Mouse (Mus musculus) kidney, adult 2 months (tissue): Measurements from ENCODE around the gene Tmem253. TPM values are rescaled to one million over a fixed set of nuclear protein-coding genes. Genes with fewer than 3 reads are reported as not detected.

Experiments
- DNase-seq: peaks from one replicate; pipeline ENCODE4 v3.0.0; 2021
- H3K27ac ChIP-seq: fragments of 200-500 bp; 2 replicates; pipeline ENCODE4 v1.5.1; 2012; ENCODE audit warnings: low read depth, low read length, control low read depth, inconsistent platforms; ENCODE audit not compliant: insufficient read depth
- H3K27me3 ChIP-seq: fragments of 200-500 bp; replicated peaks from 2 replicates; pipeline ENCODE4 v1.6.1; 2012; ENCODE audit warnings: mild to moderate bottlenecking, moderate library complexity, low read length, inconsistent platforms; ENCODE audit not compliant: control insufficient read depth, insufficient read depth
- H3K36me3 ChIP-seq: fragments of 200-500 bp; 2 replicates; pipeline ENCODE4 v1.6.1; 2012; ENCODE audit warnings: mild to moderate bottlenecking, moderate library complexity, low read length, inconsistent platforms; ENCODE audit not compliant: control insufficient read depth, insufficient read depth
- H3K4me1 ChIP-seq: fragments of 200-500 bp; 2 replicates; pipeline ENCODE4 v1.6.1; 2011; ENCODE audit warnings: low read length; ENCODE audit not compliant: control insufficient read depth, insufficient read depth
- H3K4me3 ChIP-seq: fragments of 200-500 bp; 2 replicates; pipeline ENCODE4 v1.5.1; 2011; ENCODE audit warnings: mild to moderate bottlenecking, low read depth, low read length, control low read depth; ENCODE audit not compliant: insufficient read depth
- CTCF ChIP-seq: fragments of 200-500 bp; conservative IDR thresholded peaks from 2 replicates; pipeline ENCODE4 v1.5.1; 2011; ENCODE audit warnings: low read depth, mild to moderate bottlenecking, control low read depth, low read length, moderate library complexity, mixed read lengths; ENCODE audit not compliant: insufficient read depth, insufficient read length
- WGBS: fragments of 180-500 bp; shearing (Covaris S2); methylation state at CpG from one replicate; pipeline ENCODE4 v1.1.7; 2018; 5-methylcytosine and 5-hydroxymethylcytosine counted together
- polyA plus RNA-seq: library from polyadenylated mRNA; depleted of rRNA; stranded (reverse); fragments of >200 nt; gene quantifications from 2 replicates; pipeline ENCODE4 v1.2.3, GENCODE M21; 2012; rRNA removed

Gene Tmem253
- polyA plus RNA-seq, 1 experiment = 2.5 TPM

GRCm38 (mm10) chr14:52066135-52066534 is 50.7 kb downstream of the Tmem253 start:
- no peak for TF ChIP-seq CTCF
- 50% methylated on average over 4 of the region's 4 CpGs for WGBS

More at GRCm38 (mm10) chr14:52066135-52066534, 50.7 kb downstream of the Tmem253 start:
- H3K36me3 ChIP-seq = no peaks in the 10 kb centered on the region
- H3K27ac ChIP-seq = no peak overlapping the region
- no peaks in the 10 kb centered on the region for H3K4me1 ChIP-seq
- no peak overlapping the region for H3K4me3 ChIP-seq
- DNase-seq = no peak
- no peaks in the 10 kb centered on the region for H3K27me3 ChIP-seq

Other genes starting within 250 kb of the Tmem253 start
- gene Ang4, start 242.1 kb upstream of the Tmem253 start, polyA plus RNA-seq = not detected in 2 replicates
- gene AY358078, start 215.6 kb upstream of the Tmem253 start, polyA plus RNA-seq = not detected in 2 replicates
- gene Ear6, start 162.0 kb upstream of the Tmem253 start, polyA plus RNA-seq = not detected in 2 replicates
- 24.0 and 27.6 TPM in 2 replicates for gene Mettl17, start 130.8 kb upstream of the Tmem253 start, polyA plus RNA-seq
- 0.45 and 0.52 TPM in 2 replicates for gene Slc39a2, start 122.8 kb upstream of the Tmem253 start, polyA plus RNA-seq
- gene Ndrg2, start 101.5 kb upstream of the Tmem253 start, polyA plus RNA-seq = 220 and 235 TPM in 2 replicates
- gene Tppp2, start 97.2 kb upstream of the Tmem253 start, polyA plus RNA-seq = not detected in 2 replicates
- gene Rnase13, start 92.9 kb upstream of the Tmem253 start, polyA plus RNA-seq = not detected in 2 replicates
- 36.1 and 37.4 TPM in 2 replicates for gene Arhgef40, start 30.9 kb upstream of the Tmem253 start, polyA plus RNA-seq
- 43.2 and 61.8 TPM in 2 replicates for gene Zfp219, start 5.1 kb downstream of the Tmem253 start, polyA plus RNA-seq
- not detected in 2 replicates for gene Olfr221, start 26.8 kb downstream of the Tmem253 start, polyA plus RNA-seq
- 62.9 and 90.0 TPM in 2 replicates for gene Hnrnpc, start 88.4 kb downstream of the Tmem253 start, polyA plus RNA-seq
- gene Rpgrip1, start 95.0 kb downstream of the Tmem253 start, polyA plus RNA-seq = 2.5 and 2.9 TPM in 2 replicates
- 7.1 and 10.2 TPM in 2 replicates for gene Supt16, start 181.8 kb downstream of the Tmem253 start, polyA plus RNA-seq
- gene Chd8, start 242.1 kb downstream of the Tmem253 start, polyA plus RNA-seq = 20.6 and 22.1 TPM in 2 replicates